Mouse (Mus musculus): ENCODE data around the gene Svip. TPM values are rescaled to one million over a fixed set of nuclear protein-coding genes. Genes with fewer than 3 reads are reported as not detected.

Gene Svip
- total RNA-seq (2021) = 10 to 100 TPM; 17.4 to 21.8 TPM

GRCm38 (mm10) chr7:52005511-52006295 lies at the start of gene Svip:
Gene Svip, minus strand, starts transcription at chr7:52006018.
- DNase-seq = peak; percentile 97
- intact Hi-C loops (cut with DNase I) = no loop called here

GRCm38 (mm10) chr7:52037600-52038582 lies 32.1 kb upstream of the Svip start:
- intact Hi-C loops (cut with DNase I) = no loop called here
- DNase-seq = peak; percentile 37

GRCm38 (mm10) chr7:52024050-52024626 lies 18.3 kb upstream of the Svip start:
- intact Hi-C loops (cut with DNase I) = no loop called here
- DNase-seq = no peak

- DNase-seq = no peak
Observed at GRCm38 (mm10) chr7:52022039-52022438, 16.2 kb upstream of the Svip start.

GRCm38 (mm10) chr7:52015628-52016027 lies 9.8 kb upstream of the Svip start, which contains the start of gene 1700015G11Rik:
Gene 1700015G11Rik, minus strand, starts transcription at chr7:52015728.
- intact Hi-C loops (cut with DNase I) = no loop called here
- no peak for DNase-seq

More at GRCm38 (mm10) chr7:52022039-52022438, 16.2 kb upstream of the Svip start:
- intact Hi-C loops (cut with DNase I) = no loop called here

- DNase-seq = no peak
- intact Hi-C loops (cut with DNase I) = no loop called here
Observed at GRCm38 (mm10) chr7:52015180-52015579, 9.4 kb upstream of the Svip start.

- no peak for DNase-seq
- intact Hi-C loops (cut with DNase I) = no loop called here
Observed at GRCm38 (mm10) chr7:52013457-52013856, 7.6 kb upstream of the Svip start.

DNA sequence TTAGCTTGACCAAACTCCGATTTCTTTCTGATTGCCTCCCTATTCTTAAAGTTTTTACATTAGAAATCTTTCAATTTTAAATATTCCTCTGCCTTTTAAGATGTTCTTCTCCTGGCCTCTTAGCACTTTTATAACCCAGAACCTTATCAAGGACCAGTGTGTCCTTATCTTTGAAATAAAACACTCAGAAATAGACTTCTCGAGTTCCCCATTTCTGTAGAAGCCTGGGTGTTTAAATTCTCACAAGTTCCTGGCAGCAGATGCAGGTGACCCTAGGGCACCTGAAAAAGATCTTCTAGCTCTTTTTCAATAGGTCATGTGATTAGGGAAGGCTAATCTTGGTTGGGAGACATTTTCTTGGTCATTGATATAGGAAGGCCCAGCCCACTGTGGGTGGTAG lies 1.3 kb upstream of the Svip start:
- intact Hi-C loops (cut with DNase I) = no loop called here
- no peak for DNase-seq

DNA sequence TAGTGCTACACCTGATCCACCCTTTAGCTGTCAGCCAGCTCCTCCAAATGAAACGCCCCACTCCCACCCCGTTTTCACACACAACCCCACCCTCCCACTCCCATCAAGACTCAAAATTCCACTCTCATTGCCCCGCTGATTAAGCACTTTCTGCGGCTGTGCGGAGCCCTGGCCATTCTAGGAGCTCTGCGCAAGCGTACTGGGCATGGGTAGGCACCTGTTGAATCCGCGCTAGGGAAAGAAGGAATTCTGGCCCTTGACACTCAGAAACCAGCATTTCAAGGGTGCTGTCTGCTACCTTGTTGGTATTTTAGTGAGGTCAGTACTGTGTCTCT lies 445 bp upstream of the Svip start:
- no peak for DNase-seq
- intact Hi-C loops (cut with DNase I) = no loop called here

DNA sequence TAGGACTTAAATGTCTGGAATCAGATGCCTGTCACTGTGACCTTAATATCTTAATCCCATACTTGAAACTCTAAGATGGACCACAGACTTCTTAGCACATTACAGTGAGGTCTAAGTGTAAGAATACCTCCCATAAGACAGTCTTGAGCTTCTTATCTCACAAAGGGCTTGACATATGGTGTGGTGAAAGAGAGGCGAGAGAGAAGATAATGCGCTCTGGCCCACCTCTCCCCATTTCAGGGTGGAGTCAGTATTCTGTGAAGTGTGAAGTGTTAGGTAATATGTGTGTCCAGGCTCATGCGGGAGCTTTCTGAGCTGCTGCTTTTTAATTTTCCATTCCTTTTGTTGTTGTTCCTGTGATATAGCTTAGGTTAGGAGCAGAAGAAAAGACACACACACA lies 14.8 kb downstream of the Svip start:
- DNase-seq = no peak
- intact Hi-C loops (cut with DNase I) = no loop called here

DNA sequence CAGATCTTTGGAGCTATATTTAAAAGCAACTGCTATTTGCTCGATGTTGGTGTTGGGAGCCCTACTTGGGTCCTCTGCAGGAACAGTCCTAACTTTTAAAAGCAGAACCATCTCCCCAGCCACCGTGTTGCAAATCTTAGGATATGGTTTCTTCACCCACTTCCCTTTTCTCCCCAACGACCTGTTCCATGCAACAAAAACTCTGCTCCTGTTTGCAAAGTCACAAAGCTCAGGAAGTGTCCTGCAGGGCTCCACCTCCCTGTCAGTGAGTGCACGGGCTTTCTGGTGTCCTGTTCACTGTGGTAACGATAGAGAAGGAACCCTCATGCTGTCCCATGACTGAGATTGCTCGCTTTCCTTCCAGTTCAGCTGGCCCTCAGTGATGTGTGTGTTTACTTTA lies 18.9 kb downstream of the Svip start:
- no peak for DNase-seq
- intact Hi-C loops (cut with DNase I) = no loop called here

DNA sequence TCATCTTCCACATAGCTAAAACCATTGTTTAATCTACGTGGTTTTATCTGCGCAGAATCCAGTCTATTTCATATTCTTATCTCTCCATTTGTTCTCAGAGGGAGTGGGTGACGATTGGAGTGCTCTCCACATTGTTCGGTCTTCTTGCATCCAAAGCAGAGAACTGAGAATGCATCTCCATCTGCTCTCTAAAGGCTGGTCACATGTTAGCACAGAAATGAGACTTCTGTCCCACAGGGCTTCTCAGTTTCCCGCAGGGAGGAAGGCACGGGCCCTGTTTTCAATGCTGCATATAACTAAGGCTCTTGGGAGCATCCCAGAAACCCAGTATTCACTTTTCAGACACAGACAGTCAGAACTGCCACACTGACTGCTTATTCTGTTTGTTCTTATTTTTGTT lies 20.1 kb downstream of the Svip start:
- DNase-seq = no peak

GRCm38 (mm10) chr7:51982303-51982702 lies 23.5 kb downstream of the Svip start:
- no peak for DNase-seq
- intact Hi-C loops (cut with DNase I) = no loop called here

More for the DNA sequence above, 20.1 kb downstream of the Svip start:
- intact Hi-C loops (cut with DNase I) = no loop called here

GRCm38 (mm10) chr7:51979271-51979670 lies 26.5 kb downstream of the Svip start:
- intact Hi-C loops (cut with DNase I) = loop anchor here (2.0 to 10.0 kb wide), 2 partner anchors 360 to 474 kb away; no protein-coding TSS in a partner anchor
- peak; percentile 13 for DNase-seq

DNA sequence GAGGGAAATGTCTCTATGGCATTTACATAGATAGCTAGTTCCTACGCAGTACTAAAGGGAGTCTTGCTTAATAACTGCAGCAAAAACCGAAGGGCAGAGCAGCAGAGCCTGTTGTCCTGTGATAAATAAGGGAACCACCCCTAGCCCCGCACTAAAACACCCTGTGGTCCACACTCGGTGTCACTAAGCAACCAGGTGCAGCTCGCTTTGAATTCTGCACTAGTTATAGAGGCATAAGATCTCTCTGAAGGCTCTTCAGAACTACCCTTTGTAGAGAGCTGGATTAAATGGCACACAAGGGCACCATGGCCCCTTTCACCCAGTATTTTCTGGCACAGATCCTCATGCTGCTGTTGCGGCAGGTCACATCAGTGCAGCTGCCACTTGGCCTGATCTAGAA lies 30.6 kb downstream of the Svip start:
- intact Hi-C loops (cut with DNase I) = loop anchor here (10.0 kb wide), 1 partner anchor 470 kb away; no protein-coding TSS in a partner anchor
- no peak for DNase-seq

GRCm38 (mm10) chr7:51973526-51973925 lies 32.3 kb downstream of the Svip start:
- intact Hi-C loops (cut with DNase I) = loop anchor here (5.0 to 10.0 kb wide), 2 partner anchors 96 to 469 kb away; no protein-coding TSS in a partner anchor
- no peak for DNase-seq

GRCm38 (mm10) chr7:51973091-51973490 lies 32.7 kb downstream of the Svip start:
- intact Hi-C loops (cut with DNase I) = loop anchor here (5.0 to 10.0 kb wide), 2 partner anchors 96 to 468 kb away; no protein-coding TSS in a partner anchor
- DNase-seq = no peak

DNA sequence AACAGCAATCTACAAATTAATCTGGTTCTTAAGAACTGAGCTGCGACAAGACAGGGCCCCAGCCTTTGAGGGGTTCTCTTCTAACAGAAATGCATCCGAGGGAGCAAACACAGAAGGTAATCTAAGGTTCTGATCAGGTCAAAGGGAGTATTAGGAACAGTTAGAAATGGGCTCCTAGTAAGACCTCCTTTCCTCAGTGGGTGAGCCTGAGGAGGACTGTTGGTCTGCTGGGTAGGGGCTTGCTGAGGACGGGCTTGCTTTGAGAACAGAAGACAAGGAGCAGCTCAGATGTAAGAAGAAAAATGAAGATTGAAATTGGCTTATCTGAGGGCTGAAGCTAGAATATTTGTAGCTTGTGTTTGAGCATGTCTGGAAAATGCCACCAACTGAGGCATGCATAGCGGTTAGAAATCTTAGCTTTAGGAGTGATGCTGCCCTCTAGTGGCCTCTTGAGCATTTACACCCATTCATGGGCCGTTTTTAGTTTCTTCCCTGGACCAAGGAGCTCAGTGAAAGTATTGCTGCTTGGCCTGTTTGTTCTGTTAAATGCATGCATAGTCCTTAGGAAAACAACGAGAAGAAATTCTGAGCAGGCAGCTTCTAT lies 33.5 kb downstream of the Svip start:
- intact Hi-C loops (cut with DNase I) = loop anchor here (5.0 to 10.0 kb wide), 2 partner anchors 95 to 468 kb away; no protein-coding TSS in a partner anchor
- peak; percentile 30 for DNase-seq

- intact Hi-C loops (cut with DNase I) = no loop called here
- no peak for DNase-seq
Observed at GRCm38 (mm10) chr7:51969379-51969778, 36.4 kb downstream of the Svip start.

- intact Hi-C loops (cut with DNase I) = no loop called here
- DNase-seq = no peak
Observed at GRCm38 (mm10) chr7:51967581-51967980, 38.2 kb downstream of the Svip start.
